Mouse (Mus musculus) forebrain, embryonic 10.5 days (tissue): ENCODE results near the gene Defb25. TPM values are rescaled to one million over a fixed set of nuclear protein-coding genes. Genes with fewer than 3 reads are reported as not detected.
"Not testable (repeated sequence)": the region's sequence is repeated elsewhere in the genome, so short reads cannot be mapped to it uniquely, and the experiment has no call there.

ENCODE experiments used
- DNase-seq: peaks from one replicate; pipeline ENCODE4 v3.0.0-alpha.2; 2017; ENCODE audit warnings: low spot score; ENCODE audit errors: extremely low spot score
- H3K27ac ChIP-seq: fragments of 300-500 bp; sonication (generic); 2 replicates; pipeline ENCODE4 v1.5.1; 2016; ENCODE audit warnings: mild to moderate bottlenecking
- H3K27me3 ChIP-seq: fragments of 300-500 bp; sonication (generic); 2 replicates; pipeline ENCODE4 v1.6.1; 2016; ENCODE audit warnings: mild to moderate bottlenecking; ENCODE audit not compliant: poor library complexity, severe bottlenecking
- H3K36me3 ChIP-seq: fragments of 300-500 bp; sonication (generic); replicated peaks from 2 replicates; pipeline ENCODE4 v1.6.1; 2016; ENCODE audit warnings: mild to moderate bottlenecking, moderate library complexity
- H3K4me1 ChIP-seq: fragments of 300-500 bp; sonication (generic); 2 replicates; pipeline ENCODE4 v1.6.1; 2016
- H3K4me3 ChIP-seq: fragments of 300-500 bp; sonication (generic); 2 replicates; pipeline ENCODE4 v1.5.1; 2016; ENCODE audit warnings: mild to moderate bottlenecking, moderate library complexity
- H3K9me3 ChIP-seq: fragments of 300-500 bp; sonication (generic); 2 replicates; pipeline ENCODE4 v1.6.1; 2016; ENCODE audit warnings: mild to moderate bottlenecking, moderate library complexity
- WGBS: fragments of 180-500 bp; shearing (Covaris S2); methylation state at CpG from one replicate; pipeline ENCODE4 v1.1.7; 2016; 5-methylcytosine and 5-hydroxymethylcytosine counted together
- polyA plus RNA-seq: library from polyadenylated mRNA; unstranded; fragments of >200 nt; fragmentation: Nextera tagmentation; extraction: Ambion mirVana; gene quantifications from 2 replicates; pipeline ENCODE4 v1.2.1, GENCODE M21; 2016

Defb25 gene
- polyA plus RNA-seq, result not detected in 2 replicates

GRCm38 (mm10) chr2:152622953-152623352 is at the start of gene Defb25:
TSS of gene Defb25 (minus strand) at chr2:152623053.
- Histone ChIP-seq H3K9me3 (no peaks in the 10 kb centered on the region), H3K27me3 (peaks cover 42% of the 10 kb centered on the region), H3K4me3 (no peak within 1 kb of the TSS), H3K36me3 (no peaks in the 10 kb centered on the region), H3K4me1 (peaks cover 32% of the 10 kb centered on the region), H3K27ac (no peak within 1 kb of the TSS)
- WGBS, result 86% methylated on average over 7 of the region's 7 CpGs
- no peak for DNase-seq

DNA sequence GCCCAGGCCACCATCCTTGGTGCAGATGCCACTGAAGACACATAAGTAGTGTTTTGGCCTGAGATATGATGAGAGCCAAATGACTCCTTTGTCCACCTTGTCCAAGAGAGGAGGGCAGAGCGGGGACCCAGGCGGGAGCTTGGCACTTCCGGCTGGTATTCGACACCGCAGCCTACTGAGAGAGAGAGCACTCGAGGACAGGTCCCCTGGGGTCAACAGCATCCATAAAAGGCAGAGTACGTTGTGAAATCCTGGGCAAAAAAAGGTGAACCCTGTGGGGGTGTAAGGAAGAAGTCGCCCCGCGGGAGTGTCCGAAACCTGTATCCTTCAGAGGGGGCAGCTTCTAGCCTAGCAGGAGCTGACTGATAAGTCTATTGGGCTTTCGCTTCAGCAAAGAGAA is 49.3 kb upstream of the Defb25 start:
- no peaks in the 10 kb centered on the region for H3K9me3 ChIP-seq
- no peak overlapping the region for H3K27ac ChIP-seq
- peaks cover 60% of the 10 kb centered on the region for H3K36me3 ChIP-seq
- H3K27me3 ChIP-seq, result no peaks in the 10 kb centered on the region
- H3K4me3 ChIP-seq, result peak overlapping the region; percentile 100; the same call in 1 of the 2 replicates
- 88% methylated on average over 12 of the region's 12 CpGs for WGBS
- peaks cover 31% of the 10 kb centered on the region for H3K4me1 ChIP-seq
- no peak for DNase-seq

DNA sequence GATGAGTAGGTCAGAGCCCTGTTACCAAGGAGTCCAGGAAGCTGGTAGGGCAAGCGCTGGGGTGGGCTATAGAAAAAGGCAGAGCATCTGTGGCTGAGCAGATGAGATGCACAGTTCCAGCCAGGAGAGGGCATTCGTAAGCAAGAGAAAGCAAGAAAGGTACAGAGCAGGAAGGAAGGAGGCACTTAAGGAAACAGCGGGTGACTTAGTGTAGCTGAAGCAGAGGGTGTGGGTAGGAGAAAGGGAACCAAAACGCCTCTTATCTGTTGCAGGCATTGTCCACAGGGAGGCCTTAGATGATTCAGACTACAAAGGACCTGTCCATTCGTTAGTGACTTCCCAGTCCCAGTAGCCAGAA is 48.8 kb upstream of the Defb25 start:
- H3K27ac ChIP-seq, result peak overlapping the region; percentile 98; the same call in 1 of the 2 replicates
- H3K4me1 ChIP-seq, result peaks cover 31% of the 10 kb centered on the region
- peak; percentile 33 for DNase-seq
- H3K36me3 ChIP-seq, result peaks cover 55% of the 10 kb centered on the region
- no peaks in the 10 kb centered on the region for H3K9me3 ChIP-seq
- H3K4me3 ChIP-seq, result peak overlapping the region; percentile 100
- H3K27me3 ChIP-seq, result no peaks in the 10 kb centered on the region
- 58% methylated on average over 5 of the region's 5 CpGs for WGBS

DNA sequence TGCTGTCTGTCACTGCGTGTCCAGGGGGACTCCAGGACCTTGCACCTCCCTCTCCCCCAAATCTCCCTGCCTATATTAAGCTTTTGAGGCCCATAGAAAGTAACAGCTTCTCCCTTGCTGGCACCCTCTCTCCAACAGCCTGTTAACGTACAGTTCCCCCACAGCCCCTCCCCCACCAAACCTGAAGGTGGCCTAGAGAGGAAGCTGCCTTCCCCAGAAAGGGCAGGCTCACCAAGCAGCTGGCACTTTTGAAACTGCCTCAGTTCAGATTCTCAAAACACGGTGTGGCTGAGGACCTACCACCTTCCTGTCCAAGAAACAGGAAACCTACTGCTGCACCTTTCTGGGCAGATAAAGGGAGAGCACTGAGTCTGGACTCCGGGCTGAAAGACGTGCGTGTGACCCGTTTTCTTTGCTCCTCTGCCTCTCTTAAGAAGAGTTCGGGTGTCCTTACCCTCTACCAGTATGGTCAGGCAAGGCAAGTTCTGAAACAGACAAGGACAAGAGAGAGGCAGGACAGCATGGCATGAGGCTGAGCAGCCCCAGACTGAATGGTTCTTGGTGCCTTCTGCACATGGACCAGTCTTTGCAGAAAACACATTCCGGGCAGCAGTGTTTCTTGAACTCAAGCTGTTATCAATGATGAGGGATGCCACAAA is 48.3 kb upstream of the Defb25 start:
- WGBS, result 70% methylated on average over 9 of the region's 9 CpGs
- Histone ChIP-seq H3K9me3 (no peaks in the 10 kb centered on the region), H3K27ac (peak overlapping the region; percentile 98), H3K27me3 (no peaks in the 10 kb centered on the region), H3K4me1 (peaks cover 31% of the 10 kb centered on the region), H3K36me3 (peaks cover 50% of the 10 kb centered on the region), H3K4me3 (peak overlapping the region; percentile 100)
- no peak for DNase-seq

DNA sequence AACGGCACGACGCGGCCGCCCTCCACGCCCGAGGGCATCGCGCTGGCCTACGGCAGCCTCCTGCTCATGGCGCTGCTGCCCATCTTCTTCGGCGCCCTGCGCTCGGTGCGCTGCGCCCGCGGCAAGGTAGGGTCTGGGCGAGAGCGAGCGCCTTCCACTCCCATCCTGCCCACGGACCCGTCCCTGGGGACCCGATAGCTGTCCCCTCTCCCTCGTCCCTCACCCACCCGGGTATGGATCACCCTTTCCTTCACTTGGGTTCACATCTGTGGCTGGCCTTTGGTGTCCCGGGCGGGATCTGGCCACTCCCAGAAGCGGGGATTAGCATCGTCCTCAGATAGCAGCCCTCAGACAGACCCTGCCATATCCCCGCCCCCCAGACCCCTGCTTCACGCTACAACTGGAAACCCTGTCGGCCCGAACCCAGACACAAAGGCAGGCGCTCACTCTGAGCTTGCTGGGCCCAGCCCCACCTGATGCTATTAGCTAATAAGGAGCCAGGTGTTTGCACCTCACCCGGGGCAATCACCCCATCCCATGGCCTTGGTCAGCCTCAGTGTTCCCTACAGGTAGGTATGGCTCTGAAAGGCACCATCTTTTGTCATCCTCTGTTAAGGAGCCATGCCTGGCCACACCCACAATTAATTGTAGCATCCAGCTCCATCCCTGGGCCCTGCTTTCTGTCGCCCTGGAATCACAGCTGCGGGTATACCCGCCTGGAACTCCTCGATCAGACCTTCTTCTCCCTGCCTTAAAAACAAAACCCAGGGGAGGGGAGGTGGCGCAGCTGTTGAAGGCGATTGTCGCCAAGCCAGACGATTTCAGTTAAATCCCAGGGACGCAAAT is 47.0 kb upstream of the Defb25 start:
- WGBS, result 1% methylated on average over 46 of the region's 46 CpGs
- peaks cover 37% of the 10 kb centered on the region for H3K36me3 ChIP-seq
- DNase-seq, result peak; percentile 79
- peak overlapping the region; percentile 100 for H3K4me3 ChIP-seq
- H3K27ac ChIP-seq, result peak overlapping the region; percentile 98
- H3K9me3 ChIP-seq, result no peaks in the 10 kb centered on the region
- H3K27me3 ChIP-seq, result no peaks in the 10 kb centered on the region
- peaks cover 31% of the 10 kb centered on the region for H3K4me1 ChIP-seq

DNA sequence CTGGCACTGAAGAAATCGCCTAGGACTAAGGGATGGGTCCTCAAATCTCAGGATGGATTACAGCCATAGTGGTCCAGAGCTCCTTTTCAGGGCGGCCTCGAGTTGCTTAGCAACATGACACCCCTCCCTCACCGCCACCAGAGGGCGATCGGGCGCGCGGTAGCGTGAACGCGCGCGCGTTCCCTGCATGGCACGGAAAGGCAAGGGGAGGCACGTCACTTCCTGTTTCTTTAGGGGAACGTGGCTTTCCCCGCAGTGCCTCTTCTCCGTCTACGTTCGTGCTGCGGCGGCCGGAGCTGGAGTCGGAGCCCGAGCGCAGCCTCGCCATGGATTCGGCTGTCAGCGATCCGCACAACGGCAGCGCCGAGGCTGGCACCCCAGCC is 46.4 kb upstream of the Defb25 start, which contains the start of gene H13:
TSS of gene H13 (plus strand) at position 206 of the 383 bp plus-strand sequence.
- no peaks in the 10 kb centered on the region for H3K27me3 ChIP-seq
- peak; percentile 91 for DNase-seq
- peaks cover 31% of the 10 kb centered on the region for H3K36me3 ChIP-seq
- no peaks in the 10 kb centered on the region for H3K9me3 ChIP-seq
- peak within 1 kb of the TSS; percentile 98 for H3K27ac ChIP-seq
- under 1% methylated on average over 35 of the region's 35 CpGs for WGBS
- peak within 1 kb of the TSS; percentile 100 for H3K4me3 ChIP-seq
- H3K4me1 ChIP-seq, result peaks cover 31% of the 10 kb centered on the region

- not testable (repeated sequence) for H3K9me3 ChIP-seq, H3K4me3 ChIP-seq, H3K27me3 ChIP-seq, H3K36me3 ChIP-seq, H3K27ac ChIP-seq, DNase-seq
- peaks cover 17% of the 10 kb centered on the region for H3K4me1 ChIP-seq
- 88% methylated on average over 3 of the region's 3 CpGs for WGBS
Observed at GRCm38 (mm10) chr2:152666191-152666590, 43.3 kb upstream of the Defb25 start.

- Histone ChIP-seq H3K4me3 (no peak overlapping the region), H3K36me3 (no peaks in the 10 kb centered on the region), H3K27ac (no peak overlapping the region), H3K27me3 (no peaks in the 10 kb centered on the region), H3K4me1 (no peaks in the 10 kb centered on the region), H3K9me3 (no peaks in the 10 kb centered on the region)
- 85% methylated on average over 6 of the region's 6 CpGs for WGBS
- no peak for DNase-seq
Observed at GRCm38 (mm10) chr2:152661163-152661562, 38.3 kb upstream of the Defb25 start.

- H3K4me3 ChIP-seq, result no peak overlapping the region
- no peaks in the 10 kb centered on the region for H3K27me3 ChIP-seq
- no peak for DNase-seq
- H3K4me1 ChIP-seq, result peaks cover 15% of the 10 kb centered on the region
- 68% methylated on average over 10 of the region's 10 CpGs for WGBS
- H3K36me3 ChIP-seq, result no peaks in the 10 kb centered on the region
- no peaks in the 10 kb centered on the region for H3K9me3 ChIP-seq
- no peak overlapping the region for H3K27ac ChIP-seq
Observed at GRCm38 (mm10) chr2:152657398-152657797, 34.5 kb upstream of the Defb25 start.

- 60% methylated on average over 14 of the region's 14 CpGs for WGBS
- Histone ChIP-seq H3K27ac (no peak overlapping the region), H3K36me3 (no peaks in the 10 kb centered on the region), H3K4me1 (peaks cover 15% of the 10 kb centered on the region), H3K4me3 (no peak overlapping the region), H3K27me3 (no peaks in the 10 kb centered on the region), H3K9me3 (no peaks in the 10 kb centered on the region)
- no peak for DNase-seq
Observed at GRCm38 (mm10) chr2:152653874-152654715, 31.2 kb upstream of the Defb25 start.

GRCm38 (mm10) chr2:152652901-152653620 is 30.2 kb upstream of the Defb25 start:
- Histone ChIP-seq H3K9me3 (no peaks in the 10 kb centered on the region), H3K36me3 (no peaks in the 10 kb centered on the region), H3K27ac (no peak overlapping the region), H3K4me1 (peaks cover 15% of the 10 kb centered on the region), H3K4me3 (no peak overlapping the region), H3K27me3 (no peaks in the 10 kb centered on the region)
- 78% methylated on average over 10 of the region's 10 CpGs for WGBS
- no peak for DNase-seq
